Mouse (Mus musculus) cortical plate, adult 2 months (tissue): ENCODE data around the gene Gm10670. TPM values are rescaled to one million over a fixed set of nuclear protein-coding genes. Genes with fewer than 3 reads are reported as not detected.
"Not testable (repeated sequence)": the region's sequence is repeated elsewhere in the genome, so short reads cannot be mapped to it uniquely, and the experiment has no call there.

ENCODE experiments used
- H3K27ac ChIP-seq: fragments of 200-500 bp; 2 replicates; pipeline ENCODE4 v1.5.1; 2012; ENCODE audit warnings: low read length, control low read depth, inconsistent platforms; ENCODE audit not compliant: insufficient read depth
- H3K4me1 ChIP-seq: fragments of 200-500 bp; 2 replicates; pipeline ENCODE4 v1.6.1; 2011; ENCODE audit warnings: low read length; ENCODE audit not compliant: control insufficient read depth, insufficient read depth
- H3K4me3 ChIP-seq: fragments of 200-500 bp; 2 replicates; pipeline ENCODE4 v1.5.1; 2011; ENCODE audit warnings: mild to moderate bottlenecking, low read length, control low read depth; ENCODE audit not compliant: insufficient read depth
- polyA plus RNA-seq: library from polyadenylated mRNA; depleted of rRNA; stranded (reverse); fragments of >200 nt; gene quantifications from 2 replicates; pipeline ENCODE4 v1.2.3, GENCODE M21; 2012; rRNA removed

The Gm10670 gene
- not detected in 2 replicates for polyA plus RNA-seq

DNA sequence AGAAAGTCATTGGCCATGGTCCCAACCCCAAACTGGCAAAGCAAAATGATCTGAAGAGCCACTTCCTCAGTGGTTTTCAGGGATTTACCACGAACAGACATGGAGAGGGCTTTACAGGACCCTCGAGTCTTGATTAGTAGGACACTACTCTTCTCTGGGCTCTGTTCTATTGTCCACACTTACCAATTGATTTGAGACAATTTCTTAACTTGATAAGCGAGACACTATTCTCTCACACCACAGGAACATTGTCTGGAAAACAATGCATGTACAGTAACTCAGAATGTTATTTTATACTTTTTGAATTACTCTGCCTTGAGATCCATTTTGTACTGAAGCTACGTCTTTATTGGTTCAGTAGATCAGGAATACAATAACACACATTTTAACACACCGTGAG, at the start of gene Gm10670:
Gm10670 (minus strand) TSS at position 101 of the 400 bp plus-strand sequence.
- H3K27ac ChIP-seq, H3K4me1 ChIP-seq, H3K4me3 ChIP-seq: not testable (repeated sequence)

DNA sequence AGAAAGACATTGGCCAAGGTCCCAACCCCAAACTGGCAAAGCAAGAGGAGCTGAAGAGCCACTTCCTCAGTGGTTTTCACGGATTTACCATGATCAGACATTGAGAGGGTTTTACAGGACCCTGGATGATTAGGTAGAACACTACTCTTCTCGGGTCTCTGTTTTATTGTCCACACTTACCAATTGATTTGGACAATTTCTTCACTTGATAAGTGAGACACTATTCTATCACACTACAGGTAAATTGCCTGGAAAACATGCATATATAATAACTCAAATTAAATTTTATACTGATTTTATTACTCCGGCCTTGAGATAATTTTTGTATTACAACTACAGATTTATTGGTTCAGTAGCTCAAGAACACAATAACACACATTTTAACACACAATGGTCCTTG, 35.7 kb upstream of the Gm10670 start, which contains the start of gene Vmn1r103:
Vmn1r103 (minus strand) TSS at position 101 of the 400 bp plus-strand sequence.
- H3K27ac ChIP-seq, H3K4me1 ChIP-seq, H3K4me3 ChIP-seq: not testable (repeated sequence)

DNA sequence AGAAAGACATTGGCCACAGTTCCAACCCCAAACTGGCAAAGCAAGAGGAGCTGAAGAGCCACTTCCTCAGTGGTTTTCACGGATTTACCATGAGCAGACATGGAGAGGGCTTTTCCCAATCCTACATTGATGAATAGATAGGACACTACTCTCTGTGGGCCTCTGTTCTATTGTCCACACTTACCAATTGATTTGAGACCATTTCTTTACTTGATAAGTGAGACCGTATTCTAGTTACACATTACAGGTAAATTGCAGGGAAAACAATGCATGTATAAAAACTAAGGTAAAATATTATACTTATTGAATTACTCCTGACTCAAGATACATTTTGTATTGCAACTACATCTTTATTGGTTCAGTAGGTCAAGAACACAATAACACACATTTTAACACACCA, 32.2 kb downstream of the Gm10670 start, which contains the start of gene Vmn1r101:
Vmn1r101 (minus strand) TSS at position 101 of the 400 bp plus-strand sequence.
- not testable (repeated sequence) for H3K27ac ChIP-seq, H3K4me3 ChIP-seq, H3K4me1 ChIP-seq

Other genes starting within 250 kb of the Gm10670 start
- gene Gm4498, start 241.1 kb downstream of the Gm10670 start, polyA plus RNA-seq: not detected in 2 replicates
- not detected in 2 replicates for gene Gm5890, start 212.1 kb downstream of the Gm10670 start, polyA plus RNA-seq
- gene Gm4133, start 140.9 kb downstream of the Gm10670 start, polyA plus RNA-seq: not detected in 2 replicates
- gene Gm5728, start 99.5 kb downstream of the Gm10670 start, polyA plus RNA-seq: not detected in 2 replicates
- not detected in 2 replicates for gene Vmn1r100, start 57.0 kb downstream of the Gm10670 start, polyA plus RNA-seq
- gene Vmn1r101, start 32.3 kb downstream of the Gm10670 start, polyA plus RNA-seq: not detected in 2 replicates
- gene Vmn1r103, start 35.6 kb upstream of the Gm10670 start, polyA plus RNA-seq: not detected in 2 replicates
- not detected in 2 replicates for gene Vmn1r104, start 58.9 kb upstream of the Gm10670 start, polyA plus RNA-seq
- gene Gm5726, start 70.8 kb upstream of the Gm10670 start, polyA plus RNA-seq: not detected in 2 replicates
- gene Gm4141, start 101.3 kb upstream of the Gm10670 start, polyA plus RNA-seq: not detected in 2 replicates
- not detected in 2 replicates for gene Gm4513, start 124.1 kb upstream of the Gm10670 start, polyA plus RNA-seq
- not detected in 2 replicates for gene Vmn1r107, start 194.0 kb upstream of the Gm10670 start, polyA plus RNA-seq
- not detected in 2 replicates for gene Vmn1r111, start 228.3 kb upstream of the Gm10670 start, polyA plus RNA-seq